Mouse (Mus musculus): ENCODE measurements at regions not wholly inside any gene's neighbourhood (a gene's known extent, or its start where the extent isn't known, plus 50 kb on each side); places are given as distances from the start of the nearest gene placed in this dataset.

DNA sequence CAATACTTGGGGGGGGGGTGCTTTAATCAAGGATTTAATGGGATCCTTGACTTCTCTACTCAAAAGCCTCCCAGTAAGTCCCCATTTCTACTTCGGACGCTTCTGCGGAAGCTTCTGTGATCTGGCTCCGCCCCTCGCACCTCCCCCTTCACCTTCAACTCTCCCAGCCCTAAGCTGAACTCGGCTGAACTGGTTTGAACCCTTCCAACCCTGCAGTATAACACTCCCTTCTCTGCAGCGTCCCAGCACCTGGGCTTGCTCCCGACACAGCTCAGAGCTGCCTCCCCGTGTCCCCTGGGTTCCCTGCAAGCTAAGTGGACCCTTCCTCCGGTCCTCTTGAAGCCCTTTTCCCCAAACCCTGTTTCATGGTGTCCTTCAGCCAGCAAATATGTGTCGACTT is 80.0 kb upstream of the Mkln1 start:
- DNase-seq (ENCODE audit: low spot score in 2 of 2), result peak; percentile 16 to 64

DNA sequence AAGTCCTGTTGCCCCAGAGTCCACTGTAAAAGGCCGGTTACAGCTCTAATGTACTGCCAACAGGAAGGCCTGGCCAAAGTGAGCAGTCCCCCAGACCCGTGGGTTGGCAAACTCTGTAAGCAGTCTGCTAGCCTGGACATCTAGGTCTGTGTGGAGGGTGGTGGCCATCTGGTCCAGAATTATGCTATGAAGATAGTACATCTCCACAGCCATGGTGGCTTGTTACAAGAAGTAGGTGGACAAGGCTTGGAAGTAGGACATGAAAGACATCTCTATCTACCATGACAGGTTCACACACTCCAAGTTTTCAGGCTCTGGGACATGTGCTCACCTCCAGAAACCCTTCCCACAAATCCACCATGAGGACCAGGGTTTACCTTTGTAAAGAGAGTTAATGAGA is 79.1 kb upstream of the Mkln1 start:
- DNase-seq (ENCODE audit: low spot score in 2 of 2), result no peak

DNA sequence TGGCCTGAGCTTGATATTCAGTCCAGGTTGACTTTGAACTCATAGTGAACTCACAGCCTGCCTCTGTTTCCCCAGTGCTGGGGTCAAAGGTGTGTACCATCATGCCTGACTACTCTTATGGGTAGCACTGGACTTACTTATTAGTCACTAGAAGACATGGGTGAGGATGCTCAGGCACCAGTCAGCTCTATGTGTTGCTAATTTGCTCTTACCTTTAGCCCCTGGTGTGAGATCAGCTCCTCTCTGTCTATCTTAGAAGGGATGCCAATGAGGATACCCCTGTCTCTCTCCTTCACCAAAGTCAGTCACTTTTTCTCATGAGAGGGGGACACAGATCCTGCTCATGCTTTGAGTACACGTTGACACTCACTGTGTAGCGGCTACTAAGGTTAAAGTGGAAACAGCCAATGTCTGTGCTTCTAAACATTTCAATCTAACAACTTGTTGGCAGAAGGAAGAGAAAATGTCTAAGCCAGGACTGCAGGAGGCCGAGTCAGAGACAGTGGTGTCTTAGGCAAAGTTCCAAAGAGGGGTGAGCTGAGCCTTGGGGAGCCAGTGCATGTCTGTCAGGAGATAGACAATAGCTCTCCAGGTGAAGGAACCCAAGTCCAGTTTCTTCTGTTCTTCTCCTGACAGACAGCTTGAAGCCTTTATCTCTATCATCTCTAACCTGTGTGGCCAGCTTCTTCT is 78.2 kb upstream of the Mkln1 start:
- no peak for DNase-seq (ENCODE audit: low spot score in 2 of 2)

DNA sequence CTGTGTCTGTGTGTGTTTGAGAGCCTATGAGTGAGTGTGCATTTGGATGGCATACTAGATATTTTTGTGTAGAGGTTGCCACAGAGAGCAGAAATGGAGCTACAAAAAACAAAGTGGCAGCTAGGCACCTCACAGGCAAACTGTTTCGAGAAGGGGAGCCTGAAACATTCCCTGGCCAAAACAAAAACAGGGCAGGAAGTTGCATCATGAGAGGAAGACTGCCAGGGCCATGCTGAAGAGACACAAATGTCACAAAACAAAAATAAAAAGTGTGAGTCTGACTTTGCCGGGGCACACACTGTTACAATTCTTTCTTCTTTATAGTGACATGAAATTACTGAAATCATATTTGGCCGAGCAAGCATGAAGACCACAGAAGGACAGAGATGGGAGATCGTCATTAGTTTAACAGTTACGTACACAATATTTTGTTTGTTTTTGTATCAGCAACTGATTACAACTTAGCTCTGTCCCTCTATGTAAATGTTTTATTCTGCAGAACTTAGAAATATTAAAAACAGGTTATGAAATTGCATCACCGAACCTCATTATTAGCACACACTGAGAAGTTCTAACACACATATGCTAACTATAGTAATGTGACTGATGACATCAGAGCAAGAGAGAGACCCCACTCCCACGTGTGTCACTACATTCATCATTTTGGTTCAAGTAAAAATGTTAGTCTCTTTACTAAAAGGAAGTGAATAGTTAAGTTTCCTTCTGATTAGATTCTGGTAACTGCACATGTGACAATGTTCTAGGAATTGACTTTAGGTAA is 77.3 kb upstream of the Mkln1 start:
- no peak for DNase-seq (ENCODE audit: low spot score in 2 of 2)

DNA sequence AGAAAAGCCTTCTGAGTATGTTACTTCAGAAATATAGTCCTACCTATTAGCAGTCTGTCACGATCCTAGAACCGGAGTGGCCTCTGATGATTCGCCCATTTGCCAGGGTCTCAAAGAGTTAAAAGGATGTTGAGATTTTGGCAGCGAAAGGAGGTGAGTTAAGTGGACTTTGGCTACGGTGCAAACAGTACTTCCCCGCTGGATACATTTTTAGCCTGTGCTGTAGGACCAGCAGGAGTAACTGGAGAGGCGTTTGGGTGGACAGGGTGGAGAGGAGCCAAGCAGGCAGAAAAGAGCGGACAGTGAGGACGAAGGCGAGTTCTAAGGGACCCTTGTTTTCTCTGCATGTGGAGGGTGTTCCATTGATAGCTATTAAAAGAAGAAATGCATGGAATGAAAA is 76.6 kb upstream of the Mkln1 start:
- no peak for DNase-seq (ENCODE audit: low spot score in 2 of 2)

DNA sequence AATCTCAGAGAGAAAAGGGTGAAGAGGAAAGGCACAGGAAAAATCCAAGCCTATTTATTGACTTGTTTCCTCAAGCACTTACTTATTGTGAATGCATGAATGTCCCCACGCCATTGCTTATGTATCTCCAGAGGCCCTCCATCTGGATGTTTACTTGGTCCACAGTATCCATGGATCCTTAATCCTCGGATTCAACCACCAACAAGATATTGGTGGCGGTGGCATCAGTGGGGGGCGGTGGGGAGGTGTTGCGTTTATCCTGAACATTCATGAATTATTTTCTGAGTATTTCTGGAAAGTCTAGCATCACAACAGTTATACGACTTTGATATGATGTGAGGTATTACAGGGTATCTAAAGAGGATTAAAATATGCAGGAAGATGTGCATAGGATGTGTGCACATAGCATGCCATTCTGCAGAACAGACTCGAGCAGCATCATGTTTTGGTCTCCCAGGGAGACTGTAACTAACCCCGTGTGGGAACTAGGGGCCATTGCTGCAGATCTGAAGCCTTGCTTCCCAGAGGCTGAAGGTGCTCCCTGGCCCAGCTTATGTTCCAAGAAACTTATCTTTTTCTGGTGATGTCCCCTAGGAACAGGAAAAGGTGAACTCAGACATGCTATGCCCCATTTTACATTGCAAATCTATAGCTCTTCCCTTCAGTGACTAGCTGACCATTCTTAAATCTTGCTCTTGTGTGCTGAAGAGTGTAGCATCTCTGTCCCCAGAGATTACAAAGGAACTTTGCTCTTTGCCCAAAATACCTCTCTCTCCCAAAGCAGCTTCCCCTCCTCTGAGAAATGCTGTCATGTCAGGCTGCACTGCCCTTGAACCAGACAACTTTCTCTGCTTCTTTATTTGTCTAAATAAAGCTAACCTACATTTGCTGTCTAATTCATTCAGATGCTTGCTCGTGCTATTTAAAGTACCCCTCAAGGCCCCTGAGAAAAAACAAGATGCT is 75.0 kb upstream of the Mkln1 start:
- no peak for DNase-seq (ENCODE audit: low spot score in 2 of 2)

DNA sequence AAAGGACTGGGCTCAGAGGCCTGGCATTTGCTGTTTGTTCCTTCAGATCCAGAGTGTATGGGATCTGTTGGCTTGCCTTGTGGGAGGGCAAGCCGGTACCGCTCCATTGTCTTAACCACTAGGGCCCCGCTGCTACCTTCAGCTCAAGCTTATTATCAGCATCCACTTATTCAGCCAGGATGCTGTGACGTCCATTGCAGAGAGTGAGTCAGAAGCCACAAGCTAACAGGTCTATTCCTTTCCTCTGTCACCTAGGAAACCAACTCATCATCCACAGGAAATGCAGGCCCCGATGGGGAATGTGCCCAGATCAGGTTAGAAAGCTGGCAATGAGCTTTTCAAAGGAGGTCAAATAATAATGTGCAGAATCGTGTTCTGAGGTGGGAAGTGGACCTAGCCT is 73.8 kb upstream of the Mkln1 start:
- no peak for DNase-seq (ENCODE audit: low spot score in 2 of 2)

DNA sequence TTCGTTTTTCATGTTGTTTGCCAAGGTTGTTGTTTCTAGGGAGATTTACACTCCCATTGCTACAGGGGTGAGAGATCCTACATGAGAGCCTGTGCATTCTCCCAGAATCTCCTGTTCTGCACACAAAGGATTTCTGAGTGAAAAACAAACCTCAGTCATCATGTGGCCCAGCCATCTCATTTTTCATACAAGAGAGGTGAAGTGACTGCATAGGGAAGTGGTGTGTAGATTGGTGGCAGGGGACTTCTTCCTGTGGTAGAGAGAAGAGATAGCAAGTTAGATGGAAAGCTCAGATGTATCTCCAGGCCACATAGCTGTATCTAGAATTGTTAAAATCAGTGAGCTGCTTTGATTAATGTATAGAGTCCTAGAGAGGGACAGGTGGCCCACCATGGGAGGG is 72.9 kb upstream of the Mkln1 start:
- DNase-seq (ENCODE audit: low spot score in 2 of 2), result no peak

DNA sequence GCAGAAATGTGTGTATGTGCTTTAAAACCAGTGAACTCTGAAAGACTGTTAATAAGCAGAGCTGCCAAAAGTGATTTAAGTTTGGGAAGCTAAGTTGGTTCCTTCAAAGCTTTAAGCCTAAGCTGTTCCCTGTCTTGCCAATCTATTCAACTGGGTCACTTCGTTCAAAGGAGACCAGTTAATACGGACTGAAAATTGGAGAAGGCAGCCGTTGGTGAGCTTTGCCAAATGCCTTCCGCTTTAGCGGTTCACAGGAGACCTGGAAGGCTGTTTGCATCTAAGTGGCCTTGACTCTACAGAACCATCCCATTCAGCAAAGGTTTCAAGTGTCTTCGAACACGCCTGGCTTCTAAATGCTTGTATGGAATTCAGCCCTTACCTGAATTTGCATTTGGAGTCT is 68.2 kb upstream of the Mkln1 start:
- no peak for DNase-seq (ENCODE audit: low spot score in 2 of 2)

DNA sequence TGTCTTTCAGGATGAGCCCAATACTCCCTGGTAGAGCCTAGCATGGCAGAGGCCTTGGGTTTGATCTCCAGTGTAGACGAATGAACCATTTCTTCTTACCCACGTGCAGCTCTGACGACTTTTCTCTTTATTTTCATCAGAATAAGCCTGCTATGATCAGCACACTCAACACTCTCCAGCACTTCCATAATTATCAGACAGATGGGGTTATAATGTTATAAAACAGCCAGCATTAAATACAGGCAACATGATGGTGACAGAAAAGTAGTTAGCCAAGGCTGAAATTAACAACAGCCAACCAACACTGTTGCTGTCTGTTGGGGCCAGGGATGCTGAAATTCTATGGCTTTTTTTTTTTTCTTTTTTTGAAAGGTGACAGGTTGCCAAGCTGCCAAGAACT is 67.7 kb upstream of the Mkln1 start:
- DNase-seq (ENCODE audit: low spot score in 2 of 2), result no peak

DNA sequence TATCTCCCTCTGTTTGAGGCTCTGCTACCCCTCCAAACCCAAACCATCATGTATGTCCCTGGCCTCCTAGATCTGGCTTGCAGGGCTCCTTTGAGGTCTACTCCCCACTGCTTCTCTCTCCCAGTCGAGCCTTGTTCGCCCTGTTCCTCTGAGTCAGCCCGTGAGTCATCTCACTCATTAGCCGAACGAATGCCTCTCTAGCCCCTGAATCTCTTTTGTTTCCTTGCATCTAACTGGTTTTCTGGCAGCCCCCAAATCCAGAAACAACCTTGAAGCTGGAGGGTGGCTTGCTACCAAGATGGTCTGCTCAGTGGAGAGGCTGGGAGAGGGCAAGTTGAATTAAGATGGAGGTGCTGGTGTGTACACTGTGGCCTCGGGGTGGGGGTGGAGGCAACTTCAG is 66.3 kb upstream of the Mkln1 start:
- DNase-seq (ENCODE audit: low spot score in 2 of 2), result no peak

DNA sequence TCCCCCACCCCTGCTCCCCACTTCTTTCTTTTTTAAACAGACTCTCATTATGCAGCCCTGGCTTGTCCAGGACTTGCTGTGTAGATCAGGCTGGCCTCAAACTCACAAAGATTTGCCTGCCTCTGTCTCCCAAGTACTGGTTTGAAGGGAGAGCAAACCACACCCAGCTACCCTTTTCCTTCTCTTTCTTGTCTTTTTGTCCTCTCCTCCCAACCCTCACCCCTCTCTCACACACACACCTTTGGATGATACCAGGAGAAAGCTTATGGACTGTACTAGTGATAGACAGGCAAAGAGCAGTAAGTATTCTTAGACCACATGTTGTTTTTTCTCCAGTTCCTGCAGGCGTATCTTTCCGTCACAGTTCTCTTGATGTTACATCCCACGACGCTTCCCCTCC is 65.8 kb upstream of the Mkln1 start:
- no peak for DNase-seq (ENCODE audit: low spot score in 2 of 2)

DNA sequence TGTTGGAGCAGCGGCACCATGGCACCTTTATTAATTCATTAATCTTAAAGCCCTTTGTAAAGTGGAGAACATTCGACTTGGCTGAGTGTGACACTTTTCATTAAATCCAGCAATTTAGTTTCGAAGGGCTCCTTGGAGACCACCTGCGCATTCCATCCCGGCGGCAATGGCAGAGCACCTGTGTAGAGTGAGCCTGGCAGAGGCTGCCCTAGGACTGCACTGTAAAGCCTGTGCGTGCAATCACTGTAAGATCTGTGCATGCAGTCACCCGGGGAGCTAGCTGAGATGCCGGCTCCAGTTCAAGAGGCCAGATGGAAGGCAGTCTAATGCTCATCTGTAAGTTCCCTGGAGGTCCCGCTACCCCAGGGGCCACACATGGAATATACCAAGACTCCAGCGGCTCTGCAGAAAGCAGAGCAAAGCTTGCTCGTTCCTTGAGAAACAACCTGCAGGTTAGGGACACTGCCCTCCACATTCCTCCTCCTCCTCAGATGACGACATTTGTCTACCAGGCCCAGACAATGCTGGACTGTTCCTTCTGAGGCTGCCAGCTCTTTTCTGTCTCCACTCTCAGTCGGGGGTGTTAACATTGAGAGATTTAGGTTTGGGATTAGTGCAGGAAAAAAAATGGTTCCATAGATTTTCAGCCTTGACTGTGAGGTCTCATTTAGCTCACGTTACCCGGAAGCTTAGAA is 65.2 kb upstream of the Mkln1 start:
- DNase-seq (ENCODE audit: low spot score in 2 of 2), result no peak

DNA sequence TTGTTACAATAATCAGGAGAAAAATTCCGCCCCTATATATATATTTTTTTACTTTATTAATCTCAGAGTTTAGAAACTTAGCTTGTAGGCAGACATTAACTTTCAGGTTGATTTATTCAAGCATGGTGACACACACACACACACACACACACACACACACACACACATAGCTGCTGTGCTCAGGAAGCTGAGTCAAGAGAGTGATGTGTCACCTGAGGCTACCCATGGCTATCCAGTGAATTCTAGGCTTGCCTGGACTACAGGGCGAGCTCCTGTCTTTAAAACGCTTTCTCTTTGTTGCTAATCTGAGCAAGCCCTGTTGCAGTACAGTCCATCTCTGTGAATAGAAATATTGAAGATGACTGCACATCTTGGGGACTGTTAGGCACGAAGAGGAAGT is 64.4 kb upstream of the Mkln1 start:
- DNase-seq (ENCODE audit: low spot score in 2 of 2), result no peak

DNA sequence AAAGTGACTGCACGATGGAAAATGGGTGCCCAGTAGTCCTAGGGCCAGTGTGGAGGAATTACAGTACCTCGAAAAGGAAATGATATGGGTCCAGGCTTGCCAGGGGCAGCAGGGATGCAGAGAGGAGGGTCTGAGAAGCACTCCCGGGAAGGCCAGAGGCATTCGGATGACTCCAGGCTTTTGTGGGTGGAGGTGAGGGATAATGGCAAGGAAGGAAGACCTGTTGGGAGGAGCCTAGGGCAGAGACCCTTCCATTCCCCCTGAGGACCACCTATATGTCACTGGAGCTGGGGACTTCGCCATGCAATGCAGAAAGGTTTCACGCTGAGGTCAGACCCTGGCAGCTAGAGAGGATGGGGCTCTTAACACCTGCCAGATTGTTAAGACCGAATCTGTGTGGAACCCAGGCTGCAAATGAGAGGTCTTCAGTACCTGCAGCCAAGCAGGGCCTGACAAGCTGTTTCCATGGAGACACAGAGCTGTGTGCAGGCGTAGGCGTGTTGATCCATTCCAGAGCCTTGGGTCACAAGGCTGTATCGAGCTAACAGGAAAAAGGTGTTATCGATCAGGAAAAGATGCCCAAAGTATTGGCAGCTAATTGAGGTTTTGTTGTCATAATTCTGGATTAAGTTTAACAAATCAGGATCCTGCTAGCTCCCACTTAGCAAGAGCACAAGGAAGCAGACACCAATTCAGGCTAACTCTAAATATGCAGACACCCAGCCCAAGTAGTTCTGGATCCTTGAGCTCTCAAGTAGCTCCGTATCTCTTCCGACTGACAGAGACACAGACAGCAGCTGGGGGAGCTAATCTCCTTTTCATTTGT is 59.2 kb upstream of the Mkln1 start:
- DNase-seq (ENCODE audit: low spot score in 2 of 2), result no peak

DNA sequence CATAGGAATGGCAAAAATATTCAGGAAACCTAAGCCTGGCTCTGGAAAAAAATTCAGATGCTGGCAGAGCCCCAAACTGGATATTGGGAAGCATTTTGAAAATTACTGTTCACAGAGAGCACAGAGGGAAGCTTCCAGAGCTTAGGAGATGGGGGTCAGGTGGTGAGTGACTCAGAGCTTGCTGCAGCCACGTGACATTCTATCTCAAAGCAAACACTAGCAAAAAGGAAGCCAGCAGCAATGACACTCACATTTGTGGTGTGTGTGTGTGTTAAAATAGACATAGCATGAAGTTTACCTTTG is 58.6 kb upstream of the Mkln1 start:
- no peak for DNase-seq (ENCODE audit: low spot score in 2 of 2)

DNA sequence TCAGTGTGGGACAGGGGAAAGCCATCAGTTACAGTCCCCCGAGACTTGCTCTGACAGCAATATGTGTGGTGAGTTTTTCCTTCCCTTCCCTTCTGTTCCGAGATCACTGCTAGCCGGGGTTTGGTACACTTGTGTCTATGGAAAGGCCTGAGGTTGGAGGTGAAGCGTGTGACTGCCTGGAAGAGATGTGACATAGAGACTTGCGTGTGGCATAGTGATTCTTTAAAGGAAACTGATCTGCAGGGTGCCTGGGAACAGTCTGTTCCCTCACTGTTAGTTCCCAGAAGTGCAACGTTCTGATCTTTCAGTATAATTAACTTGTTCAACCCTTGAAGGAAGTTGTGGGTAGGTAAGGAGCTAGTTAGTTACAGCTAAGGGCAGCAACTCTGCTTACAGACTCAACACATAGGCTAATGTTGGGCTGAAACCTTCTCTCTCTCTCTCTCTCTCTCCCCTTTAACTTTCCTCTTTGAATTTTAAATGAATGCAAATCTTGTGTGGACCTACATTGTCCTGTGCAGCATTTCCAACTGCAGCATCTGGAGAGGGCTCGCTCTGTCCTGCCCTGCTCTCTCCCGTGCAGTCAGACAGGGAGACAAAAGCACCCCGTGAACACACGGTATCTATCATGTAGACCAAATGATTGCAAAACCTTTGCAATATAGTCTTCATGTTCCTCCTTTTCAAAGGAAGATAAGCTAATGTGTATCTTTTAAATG is 53.0 kb upstream of the Mkln1 start:
- no peak for DNase-seq (ENCODE audit: low spot score in 2 of 2)

DNA sequence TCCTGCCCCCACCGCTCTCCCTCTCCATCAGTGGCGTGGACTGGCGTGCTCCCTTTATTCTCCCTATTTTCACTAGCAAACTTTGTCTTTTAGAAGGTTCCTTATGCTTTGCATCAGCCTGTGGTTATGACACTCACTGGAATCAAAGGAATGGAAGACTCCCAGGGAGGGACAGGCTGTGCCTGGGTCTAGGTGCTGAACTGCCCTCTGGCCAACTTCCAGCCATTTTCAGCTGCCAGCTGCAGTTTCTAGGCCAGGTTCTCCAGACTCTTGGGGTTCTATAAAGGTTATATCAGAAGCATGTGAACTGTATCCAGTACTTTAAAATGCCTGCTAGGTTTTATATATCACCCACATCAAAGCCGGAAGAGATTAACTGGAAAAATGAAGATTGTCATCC is 50.2 kb upstream of the Mkln1 start:
- DNase-seq (ENCODE audit: low spot score in 2 of 2), result no peak

All from spleen, postnatal 10 days (tissue).